Mouse (Mus musculus): Measurements from ENCODE around the gene Gm17324. TPM values are rescaled to one million over a fixed set of nuclear protein-coding genes. Genes with fewer than 3 reads are reported as not detected.
A peak's percentile ranks its signal among the peaks of the same experiment; 100 is the strongest.
"Not testable (repeated sequence)": the region's sequence is repeated elsewhere in the genome, so short reads cannot be mapped to it uniquely, and the experiment has no call there.

Gene Gm17324
- 3.4 and 3.7 TPM in 2 replicates for polyA plus RNA-seq (2012; rRNA removed)

DNA sequence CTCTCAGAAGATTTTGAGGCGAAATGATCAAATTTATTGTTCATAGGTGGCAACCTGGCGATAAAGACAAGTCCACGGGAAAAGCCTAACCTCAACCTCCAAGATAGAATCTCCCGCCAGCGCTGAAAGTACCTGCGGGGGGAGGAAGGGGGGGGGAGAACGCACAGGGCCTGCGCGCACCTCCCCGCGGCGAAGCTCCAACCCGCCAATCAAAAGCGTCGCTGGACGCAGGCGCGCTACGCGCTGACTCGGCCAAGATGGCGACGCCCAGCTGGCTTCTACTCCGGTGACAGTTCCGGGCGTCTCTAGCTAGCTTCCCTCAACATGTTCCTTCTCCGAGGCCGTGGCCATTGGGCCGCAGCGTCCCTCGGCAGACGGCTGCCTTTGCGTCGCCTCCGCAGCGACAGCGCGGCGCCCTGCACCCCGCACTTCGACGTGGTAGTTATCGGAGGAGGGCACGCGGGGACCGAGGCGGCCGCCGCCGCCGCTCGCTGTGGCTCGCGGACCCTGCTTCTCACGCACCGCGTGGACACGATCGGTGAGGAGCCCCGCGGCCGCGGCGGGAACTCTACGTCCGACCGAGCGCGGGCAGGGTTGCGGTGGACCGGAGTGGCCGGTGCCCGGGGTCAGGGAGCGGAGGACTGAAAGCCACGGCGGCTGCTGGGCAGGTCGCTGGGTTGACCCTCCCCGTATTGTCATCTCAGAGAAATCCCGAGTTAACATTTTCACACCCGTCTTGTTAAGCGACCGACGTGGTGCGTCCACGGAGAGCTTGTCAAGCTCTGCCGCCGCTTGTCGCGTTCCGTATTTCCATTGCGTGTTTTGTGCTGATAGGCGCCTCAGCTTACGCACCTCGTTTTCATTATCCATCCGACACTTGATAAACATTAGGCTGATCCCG, at the start of gene Gm17324, which contains the start of gene Mto1:
TSS of gene Gm17324 (minus strand) at position 814 of the 901 bp plus-strand sequence.
TSS of gene Mto1 (plus strand) at position 236 of the 901 bp plus-strand sequence.
- H3K27ac ChIP-seq (ENCODE audit: control insufficient read depth, insufficient read depth, low read depth, low read length): peak within 1 kb of the TSS; percentile 100
- peaks cover 7% of the 10 kb centered on the region for H3K36me3 ChIP-seq (ENCODE audit: control insufficient read depth, insufficient read depth, low read length)
- no peaks in the 10 kb centered on the region for H3K27me3 ChIP-seq (ENCODE audit: control insufficient read depth, insufficient read depth, low read length)
- H3K4me1 ChIP-seq (ENCODE audit: control insufficient read depth, insufficient read depth, low read length): peaks cover 8% of the 10 kb centered on the region
- peak within 1 kb of the TSS; percentile 99 for H3K4me3 ChIP-seq (ENCODE audit: control insufficient read depth, low read depth, low read length)
- TF ChIP-seq CTCF (IDR thresholded peaks at IDR 0.05; ENCODE audit: control insufficient read depth, insufficient read depth, insufficient replicate concordance, low read depth, low read length): 0 out of 2 replicates have a peak, but pooled peaks have one; percentile 0
- TF ChIP-seq POLR2A (IDR thresholded peaks at IDR 0.05; ENCODE audit: control insufficient read depth, low read depth, low read length): peak; percentile 96

DNA sequence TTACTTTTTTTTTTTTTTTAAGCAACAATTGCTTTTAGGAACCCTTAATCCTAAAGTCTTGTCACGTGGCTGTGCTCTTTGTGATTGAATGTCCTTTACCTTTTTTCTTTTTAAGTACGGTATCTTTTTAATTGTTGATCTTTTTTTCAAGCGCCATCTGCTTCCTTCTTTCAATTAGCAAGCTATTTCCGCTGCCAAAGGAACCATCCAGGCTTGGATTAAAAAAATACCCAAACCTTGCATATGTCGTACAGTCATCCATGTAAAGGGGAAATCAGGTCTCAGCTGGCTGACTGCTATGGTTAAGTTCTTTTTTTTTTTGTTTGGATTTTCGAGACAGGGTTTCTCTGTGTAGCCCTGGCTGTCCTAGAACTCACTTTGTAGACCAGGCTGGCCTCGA, 44.6 kb upstream of the Gm17324 start:
- Histone ChIP-seq H3K36me3 (ENCODE audit: control insufficient read depth, insufficient read depth, low read length) (no peaks in the 10 kb centered on the region), H3K27ac (ENCODE audit: control insufficient read depth, insufficient read depth, low read depth, low read length) (no peak overlapping the region), H3K27me3 (ENCODE audit: control insufficient read depth, insufficient read depth, low read length) (no peaks in the 10 kb centered on the region), H3K4me3 (ENCODE audit: control insufficient read depth, low read depth, low read length) (no peak overlapping the region), H3K4me1 (ENCODE audit: control insufficient read depth, insufficient read depth, low read length) (no peaks in the 10 kb centered on the region)
- TF ChIP-seq POLR2A (IDR thresholded peaks at IDR 0.05; ENCODE audit: control insufficient read depth, low read depth, low read length): no peak
- no peak for TF ChIP-seq CTCF (IDR thresholded peaks at IDR 0.05; ENCODE audit: control insufficient read depth, insufficient read depth, insufficient replicate concordance, low read depth, low read length)

DNA sequence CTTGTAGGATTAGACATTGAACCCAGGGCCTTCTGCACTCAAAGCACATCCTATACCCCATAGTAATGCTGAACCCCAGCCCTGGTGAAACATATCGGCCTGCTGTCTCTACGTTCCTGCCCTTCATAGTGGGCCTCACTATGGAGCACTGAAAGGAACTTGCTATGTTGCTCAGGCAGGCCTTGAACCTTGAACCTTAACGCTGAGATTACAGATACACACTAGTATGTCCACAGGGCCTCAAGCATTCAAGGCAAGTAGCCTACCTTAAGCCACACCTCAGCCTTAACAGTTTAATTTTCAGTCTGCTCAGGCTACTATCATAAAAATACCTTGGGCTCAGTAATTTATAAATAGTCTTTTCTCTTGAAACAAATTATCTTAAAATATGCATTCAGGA, 43.7 kb upstream of the Gm17324 start:
- H3K27ac ChIP-seq (ENCODE audit: control insufficient read depth, insufficient read depth, low read depth, low read length): no peak overlapping the region
- TF ChIP-seq POLR2A (IDR thresholded peaks at IDR 0.05; ENCODE audit: control insufficient read depth, low read depth, low read length) (no peak), CTCF (IDR thresholded peaks at IDR 0.05; ENCODE audit: control insufficient read depth, insufficient read depth, insufficient replicate concordance, low read depth, low read length) (no peak)
- H3K4me3 ChIP-seq (ENCODE audit: control insufficient read depth, low read depth, low read length): no peak overlapping the region
- H3K27me3 ChIP-seq (ENCODE audit: control insufficient read depth, insufficient read depth, low read length): no peaks in the 10 kb centered on the region
- H3K36me3 ChIP-seq (ENCODE audit: control insufficient read depth, insufficient read depth, low read length): no peaks in the 10 kb centered on the region
- no peaks in the 10 kb centered on the region for H3K4me1 ChIP-seq (ENCODE audit: control insufficient read depth, insufficient read depth, low read length)

DNA sequence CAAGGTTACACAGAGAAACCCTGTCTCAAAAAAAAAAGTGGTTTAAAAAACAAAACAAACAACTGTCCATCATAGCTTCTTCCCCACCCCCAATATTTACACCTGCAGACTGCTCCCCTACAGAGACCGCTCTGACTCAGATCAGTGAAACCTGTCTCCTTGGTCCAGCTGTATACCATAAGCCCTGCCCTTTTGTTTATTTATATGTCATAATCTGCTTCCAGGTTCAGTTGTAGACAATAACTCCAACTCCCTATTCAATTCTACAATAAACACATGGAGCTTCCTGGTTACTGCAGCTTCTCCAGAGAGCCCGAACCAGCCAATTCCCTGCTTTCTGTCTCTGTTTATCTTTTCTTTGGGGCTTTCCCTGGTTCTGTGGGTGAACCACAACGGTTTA, 42.6 kb upstream of the Gm17324 start:
- Histone ChIP-seq H3K36me3 (ENCODE audit: control insufficient read depth, insufficient read depth, low read length) (no peaks in the 10 kb centered on the region), H3K27me3 (ENCODE audit: control insufficient read depth, insufficient read depth, low read length) (no peaks in the 10 kb centered on the region), H3K4me1 (ENCODE audit: control insufficient read depth, insufficient read depth, low read length) (no peaks in the 10 kb centered on the region), H3K4me3 (ENCODE audit: control insufficient read depth, low read depth, low read length) (no peak overlapping the region), H3K27ac (ENCODE audit: control insufficient read depth, insufficient read depth, low read depth, low read length) (no peak overlapping the region)
- no peak for TF ChIP-seq CTCF (IDR thresholded peaks at IDR 0.05; ENCODE audit: control insufficient read depth, insufficient read depth, insufficient replicate concordance, low read depth, low read length)
- no peak for TF ChIP-seq POLR2A (IDR thresholded peaks at IDR 0.05; ENCODE audit: control insufficient read depth, low read depth, low read length)

DNA sequence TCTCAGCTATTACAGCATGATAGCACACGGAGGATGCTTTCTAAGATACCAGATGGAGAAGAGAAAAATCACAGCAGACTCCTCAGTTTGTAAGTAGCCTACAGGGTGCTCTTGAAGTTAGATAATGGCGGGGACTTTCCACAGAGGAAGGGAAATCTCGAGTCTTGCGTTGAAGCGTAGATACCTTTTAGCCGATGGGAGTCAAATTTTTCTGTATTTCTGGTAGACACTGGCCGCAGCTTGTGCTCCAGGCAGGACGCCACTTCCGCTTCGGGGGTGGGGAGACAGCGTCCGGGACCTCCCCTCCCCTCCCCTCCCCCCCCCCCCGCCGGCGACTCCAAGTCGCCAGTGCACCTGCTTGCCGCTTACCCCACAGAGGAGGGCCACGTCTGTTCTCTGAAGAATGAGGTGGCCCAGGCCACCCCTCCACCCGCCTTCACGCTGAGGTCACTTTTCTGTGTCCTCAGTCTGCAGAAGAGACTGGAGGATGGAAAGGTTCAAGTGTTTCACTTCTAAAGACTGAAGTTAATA, 40.4 kb upstream of the Gm17324 start, which contains the start of gene Eef1a1:
TSS of gene Eef1a1 (minus strand) at position 262 of the 531 bp plus-strand sequence.
- TF ChIP-seq POLR2A (IDR thresholded peaks at IDR 0.05; ENCODE audit: control insufficient read depth, low read depth, low read length) (no peak), CTCF (IDR thresholded peaks at IDR 0.05; ENCODE audit: control insufficient read depth, insufficient read depth, insufficient replicate concordance, low read depth, low read length) (no peak)
- H3K36me3 ChIP-seq (ENCODE audit: control insufficient read depth, insufficient read depth, low read length): no peaks in the 10 kb centered on the region
- H3K4me3 ChIP-seq (ENCODE audit: control insufficient read depth, low read depth, low read length): peak within 1 kb of the TSS; percentile 56
- no peaks in the 10 kb centered on the region for H3K4me1 ChIP-seq (ENCODE audit: control insufficient read depth, insufficient read depth, low read length)
- H3K27ac ChIP-seq (ENCODE audit: control insufficient read depth, insufficient read depth, low read depth, low read length): no peak within 1 kb of the TSS
- no peaks in the 10 kb centered on the region for H3K27me3 ChIP-seq (ENCODE audit: control insufficient read depth, insufficient read depth, low read length)

GRCm38 (mm10) chr9:78488021-78488420, 39.4 kb upstream of the Gm17324 start:
- not testable (repeated sequence) for H3K4me3 ChIP-seq (ENCODE audit: control insufficient read depth, low read depth, low read length); H3K27ac ChIP-seq (ENCODE audit: control insufficient read depth, insufficient read depth, low read depth, low read length); H3K27me3 ChIP-seq (ENCODE audit: control insufficient read depth, insufficient read depth, low read length); H3K4me1 ChIP-seq (ENCODE audit: control insufficient read depth, insufficient read depth, low read length); H3K36me3 ChIP-seq (ENCODE audit: control insufficient read depth, insufficient read depth, low read length)

- no peak overlapping the region for H3K4me3 ChIP-seq (ENCODE audit: control insufficient read depth, low read depth, low read length)
- H3K27ac ChIP-seq (ENCODE audit: control insufficient read depth, insufficient read depth, low read depth, low read length): no peak overlapping the region
- H3K27me3 ChIP-seq (ENCODE audit: control insufficient read depth, insufficient read depth, low read length): no peaks in the 10 kb centered on the region
- peaks cover 7% of the 10 kb centered on the region for H3K4me1 ChIP-seq (ENCODE audit: control insufficient read depth, insufficient read depth, low read length)
- no peaks in the 10 kb centered on the region for H3K36me3 ChIP-seq (ENCODE audit: control insufficient read depth, insufficient read depth, low read length)
- TF ChIP-seq CTCF (IDR thresholded peaks at IDR 0.05; ENCODE audit: control insufficient read depth, insufficient read depth, insufficient replicate concordance, low read depth, low read length) (no peak), POLR2A (IDR thresholded peaks at IDR 0.05; ENCODE audit: control insufficient read depth, low read depth, low read length) (no peak)
Observed at GRCm38 (mm10) chr9:78484660-78485059, 36.1 kb upstream of the Gm17324 start.
